Mouse (Mus musculus) spleen, postnatal 0 days (tissue): Measurements from ENCODE around the gene Cbx2. TPM values are rescaled to one million over a fixed set of nuclear protein-coding genes. Genes with fewer than 3 reads are reported as not detected.

Experiments
- polyA plus RNA-seq: library from polyadenylated mRNA; unstranded; fragments of >200 nt; fragmentation: Nextera tagmentation; extraction: Ambion mirVana; gene quantifications from 2 replicates; pipeline ENCODE4 v1.2.1, GENCODE M21; 2015

Cbx2 gene
- 1.6 and 2.5 TPM in 2 replicates for polyA plus RNA-seq

DNA sequence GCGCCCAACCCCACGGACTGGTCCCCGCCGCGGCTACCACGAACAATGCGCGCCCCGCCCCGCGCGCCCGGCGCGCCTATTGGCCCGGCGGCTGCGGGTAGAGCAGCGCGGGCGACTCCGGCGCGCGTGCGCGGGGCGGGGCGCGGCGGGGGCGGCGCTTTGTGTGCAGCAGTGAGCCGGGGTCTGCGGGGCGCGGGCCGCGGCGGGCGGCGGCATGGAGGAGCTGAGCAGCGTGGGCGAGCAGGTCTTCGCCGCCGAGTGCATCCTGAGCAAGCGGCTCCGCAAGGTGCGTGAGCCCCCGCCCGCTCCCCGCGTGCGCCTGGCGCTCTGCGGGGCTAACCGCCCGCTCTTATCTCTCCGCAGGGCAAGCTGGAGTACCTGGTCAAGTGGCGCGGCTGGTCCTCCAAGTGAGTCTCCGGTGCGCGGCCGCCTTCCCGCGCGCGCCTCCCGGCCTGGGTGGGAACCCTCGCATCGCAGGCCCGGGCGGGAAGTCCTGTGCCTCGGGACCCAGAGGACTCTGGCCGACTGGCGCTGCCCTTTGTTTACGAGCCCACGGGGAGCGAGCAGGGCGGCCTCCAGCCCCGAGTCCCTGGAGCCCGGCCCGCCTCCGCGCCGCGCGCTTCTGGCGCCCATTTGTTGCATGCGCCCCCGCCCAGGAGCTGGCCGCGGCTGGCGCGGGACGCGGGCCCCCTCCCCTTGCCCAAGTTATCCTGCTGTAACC, at the start of gene Cbx2:
Gene Cbx2, plus strand, starts transcription at position 68 of the 721 bp plus-strand sequence.

DNA sequence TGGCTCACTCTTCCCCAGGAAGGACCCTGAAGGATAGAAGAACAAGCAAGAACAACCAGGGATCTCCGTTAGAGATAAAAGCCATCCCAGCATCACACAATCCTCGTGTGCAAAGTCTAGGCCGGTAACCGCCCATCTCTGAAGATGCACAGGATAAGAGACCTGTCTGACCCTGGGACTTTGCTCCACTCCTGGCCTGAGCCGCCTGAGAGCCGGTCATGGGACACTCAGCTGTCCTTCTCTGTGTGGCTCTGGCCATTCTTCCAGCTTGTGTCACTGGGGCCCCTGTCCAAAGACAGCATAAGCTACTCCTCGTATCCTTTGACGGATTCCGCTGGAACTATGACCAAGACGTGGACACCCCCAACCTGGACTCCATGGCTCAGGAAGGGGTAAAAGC, 34.8 kb upstream of the Cbx2 start, which contains the start of gene Enpp7:
Gene Enpp7, plus strand, starts transcription at position 190 of the 400 bp plus-strand sequence.

DNA sequence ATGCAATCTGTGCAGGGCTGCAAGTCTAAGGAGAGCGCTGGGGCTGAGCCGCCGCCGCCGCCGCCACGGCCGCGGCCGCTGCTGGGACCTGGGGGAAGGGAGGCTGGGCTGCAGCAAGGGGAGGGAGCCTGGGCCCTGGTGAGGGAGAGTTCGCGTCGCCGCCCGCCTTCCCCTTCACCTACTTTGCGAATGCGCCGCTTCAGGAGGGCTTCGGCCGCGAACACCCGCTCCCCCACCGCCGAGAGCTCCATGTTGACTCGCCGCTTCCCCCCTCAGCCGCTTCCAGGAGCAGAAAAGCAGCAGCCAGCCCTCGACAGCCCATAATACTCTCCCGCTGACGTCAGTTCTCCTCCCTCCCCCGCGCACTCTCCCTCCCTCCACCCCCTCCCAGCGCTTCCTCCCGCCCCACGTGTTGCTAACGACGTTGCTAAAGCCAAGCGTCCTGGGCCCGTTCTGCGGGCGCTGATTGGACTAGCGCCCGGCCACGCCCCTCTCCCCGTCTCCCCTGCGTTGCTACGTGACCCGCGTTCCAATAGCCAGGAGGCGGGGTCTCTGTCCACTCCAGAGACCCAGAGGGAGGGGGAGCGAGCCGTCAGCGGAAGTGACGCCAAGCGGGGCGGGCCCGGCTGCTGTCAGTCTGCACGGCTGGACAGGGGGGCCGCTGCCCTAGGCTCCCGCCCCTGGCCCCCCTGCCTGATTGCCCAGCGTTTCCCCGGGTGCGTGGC, 18.0 kb downstream of the Cbx2 start, which contains the start of gene Cbx8:
Gene Cbx8, minus strand, starts transcription at position 370 of the 725 bp plus-strand sequence.

Other genes with a start within 250 kb of the Cbx2 start
- gene Rbfox3, start 111.4 kb upstream of the Cbx2 start, polyA plus RNA-seq = 0.82 and 1.5 TPM in 2 replicates
- gene Enpp7, start 34.8 kb upstream of the Cbx2 start, polyA plus RNA-seq = not detected in 2 replicates
- 2.2 and 2.8 TPM in 2 replicates for gene Cbx8, start 18.0 kb downstream of the Cbx2 start, polyA plus RNA-seq
- 3.7 and 5.1 TPM in 2 replicates for gene Cbx4, start 63.3 kb downstream of the Cbx2 start, polyA plus RNA-seq
- 1.9 and 3.0 TPM in 2 replicates for gene Tbc1d16, start 205.5 kb downstream of the Cbx2 start, polyA plus RNA-seq
- gene Ccdc40, start 205.6 kb downstream of the Cbx2 start, polyA plus RNA-seq = 1.7 and 2.0 TPM in 2 replicates
- 17.7 and 23.8 TPM in 2 replicates for gene Gaa, start 244.9 kb downstream of the Cbx2 start, polyA plus RNA-seq